Mouse (Mus musculus) activated CD4-positive, CD25-positive, alpha-beta regulatory T cell, adult 4 months (primary cell): ENCODE measurements at regions not wholly inside any gene's neighbourhood (a gene's known extent, or its start where the extent isn't known, plus 50 kb on each side); places are given as distances from the start of the nearest gene placed in this dataset.
A peak's percentile ranks its signal among the peaks of the same experiment; 100 is the strongest.

Source experiments
- ATAC-seq: one replicate; pipeline ENCODE4 v1.8.0; 2017

GRCm38 (mm10) chr6:127348770-127349409 is 97.8 kb upstream of the Parp11 start:
- no peak for ATAC-seq

- no peak for ATAC-seq
These were observed 97.0 kb upstream of the Parp11 start for GRCm38 (mm10) chr6:127349479-127350110.

- ATAC-seq, result no peak
These were observed 94.9 kb upstream of the Parp11 start for GRCm38 (mm10) chr6:127351691-127352090.

- no peak for ATAC-seq
These were observed 91.5 kb upstream of the Parp11 start for GRCm38 (mm10) chr6:127355112-127355511.

- no peak for ATAC-seq
These were observed 90.2 kb upstream of the Parp11 start for GRCm38 (mm10) chr6:127356442-127356841.

GRCm38 (mm10) chr6:127358805-127359204 is 87.8 kb upstream of the Parp11 start:
- no peak for ATAC-seq

GRCm38 (mm10) chr6:127359391-127359874 is 87.2 kb upstream of the Parp11 start:
- ATAC-seq, result peak; percentile 85

- ATAC-seq, result no peak
These were observed 84.5 kb upstream of the Parp11 start for GRCm38 (mm10) chr6:127362166-127362565.

GRCm38 (mm10) chr6:127362966-127363752 is 83.5 kb upstream of the Parp11 start:
- no peak for ATAC-seq

GRCm38 (mm10) chr6:127363871-127364590 is 82.6 kb upstream of the Parp11 start:
- no peak for ATAC-seq

GRCm38 (mm10) chr6:127364591-127365187 is 82.0 kb upstream of the Parp11 start:
- ATAC-seq, result no peak

- peak; percentile 32 for ATAC-seq
These were observed 81.4 kb upstream of the Parp11 start for GRCm38 (mm10) chr6:127365246-127365645.

- ATAC-seq, result no peak
These were observed 81.0 kb upstream of the Parp11 start for GRCm38 (mm10) chr6:127365651-127366050.

GRCm38 (mm10) chr6:127373052-127373451 is 73.6 kb upstream of the Parp11 start:
- no peak for ATAC-seq

- ATAC-seq, result no peak
These were observed 72.7 kb upstream of the Parp11 start for GRCm38 (mm10) chr6:127373797-127374463.

- ATAC-seq, result no peak
These were observed 72.0 kb upstream of the Parp11 start for GRCm38 (mm10) chr6:127374464-127375143.

GRCm38 (mm10) chr6:127375144-127375529 is 71.5 kb upstream of the Parp11 start:
- ATAC-seq, result no peak

GRCm38 (mm10) chr6:127375711-127376199 is 70.9 kb upstream of the Parp11 start:
- ATAC-seq, result no peak

- ATAC-seq, result no peak
These were observed 67.9 kb upstream of the Parp11 start for GRCm38 (mm10) chr6:127378701-127379100.

- peak; percentile 68 for ATAC-seq
These were observed 67.1 kb upstream of the Parp11 start for GRCm38 (mm10) chr6:127379511-127379910.
